Mouse (Mus musculus) lung, postnatal 0 days (tissue): Measurements from ENCODE around the gene Apba3.

Source experiments
- CTCF ChIP-seq: IDR thresholded peaks from 2 replicates; pipeline ENCODE4 v1.5.1; 2016; ENCODE audit warnings: antibody characterized with exemption, mild to moderate bottlenecking
- EP300 ChIP-seq: IDR thresholded peaks from 2 replicates; pipeline ENCODE4 v1.6.1; 2016; ENCODE audit warnings: antibody characterized with exemption, mild to moderate bottlenecking, control low read depth

- peak; percentile 76 for TF ChIP-seq CTCF
- TF ChIP-seq EP300, result no peak
These were observed 21.8 kb downstream of the Apba3 start for GRCm38 (mm10) chr10:81288601-81289000.
